In genomic region chr11:51646751-51647667, GRCm38 (mm10) we compare ENCODE assay signal across 8 mouse cellular contexts. TPM values are rescaled to one million over a fixed set of nuclear protein-coding genes. Genes with fewer than 3 reads are reported as not detected.
DNase-seq lines count a peak whose midpoint lies in the region; ATAC-seq lines count a peak whose summit lies in the region.

No protein-coding gene starts in this region.

- H3K27ac ChIP-seq in hindbrain, embryonic 13.5 days, result peak overlapping the region; percentile 23
- H3K27ac ChIP-seq in limb, embryonic 15.5 days, result peak overlapping the region; percentile 1; the same call in 1 of the 2 replicates
- H3K27ac ChIP-seq in stomach, embryonic 14.5 days (ENCODE audit: low read length), result peak overlapping the region; percentile 49; the same call in 1 of the 2 replicates

- peak overlapping the region; percentile 44 for H3K4me3 ChIP-seq in megakaryocyte, embryonic 14.5 days (replicated peaks)
- H3K4me3 ChIP-seq in hindbrain, embryonic 13.5 days, result no peak overlapping the region
- H3K4me3 ChIP-seq in limb, embryonic 15.5 days, result no peak overlapping the region
- no peak overlapping the region for H3K4me3 ChIP-seq in stomach, embryonic 14.5 days (ENCODE audit: low read depth, low read length)

- no peak for ATAC-seq in megakaryocyte, adult 5-6 weeks (ENCODE audit: poor library complexity, severe bottlenecking)
- ATAC-seq in hindbrain, embryonic 13.5 days (ENCODE audit: low FRiP score), result no peak
- no peak for ATAC-seq in limb, embryonic 15.5 days (ENCODE audit: insufficient number of reproducible peaks, low FRiP score, low TSS enrichment, low read depth)
- no peak for ATAC-seq in stomach, embryonic 14.5 days (ENCODE audit: insufficient number of reproducible peaks, insufficient read depth, low FRiP score, low read depth)

- H3K9me3 ChIP-seq in megakaryocyte, embryonic 14.5 days, result no peaks in the 10 kb centered on the region
- no peaks in the 10 kb centered on the region for H3K9me3 ChIP-seq in hindbrain, embryonic 13.5 days
- no peaks in the 10 kb centered on the region for H3K9me3 ChIP-seq in limb, embryonic 15.5 days
- H3K9me3 ChIP-seq in stomach, embryonic 14.5 days (ENCODE audit: control insufficient read depth, low read depth, low read length), result no peaks in the 10 kb centered on the region

- WGBS in hindbrain, embryonic 13.5 days, result 80% methylated on average over 15 of the region's 15 CpGs
- WGBS in limb, embryonic 15.5 days, result 57% methylated on average over 15 of the region's 15 CpGs
- 66% methylated on average over 15 of the region's 15 CpGs for WGBS in stomach, embryonic 14.5 days

- peaks cover 65% of the 10 kb centered on the region for H3K27me3 ChIP-seq in megakaryocyte, embryonic 14.5 days (replicated peaks)
- peaks cover 21% of the 10 kb centered on the region for H3K27me3 ChIP-seq in hindbrain, embryonic 13.5 days
- no peaks in the 10 kb centered on the region for H3K27me3 ChIP-seq in limb, embryonic 15.5 days
- no peaks in the 10 kb centered on the region for H3K27me3 ChIP-seq in stomach, embryonic 14.5 days (ENCODE audit: control insufficient read depth, insufficient read depth, low read length)

- H3K4me2 ChIP-seq in hindbrain, embryonic 13.5 days, result no peak overlapping the region
- no peak overlapping the region; the same call in 1 of the 2 replicates for H3K4me2 ChIP-seq in limb, embryonic 15.5 days
- no peak overlapping the region for H3K4me2 ChIP-seq in stomach, embryonic 14.5 days (replicated peaks; ENCODE audit: low read depth, low read length)

- peak; percentile 27 for DNase-seq in embryo, embryonic 10.5 days (ENCODE audit: low spot score)
- DNase-seq in ovary, postnatal 10 days (ENCODE audit: low spot score), result no peak
- DNase-seq in frontal cortex, postnatal 36 days (ENCODE audit: low spot score in 2 of 2), result no peak

- no peak overlapping the region for H3K9ac ChIP-seq in hindbrain, embryonic 13.5 days
- no peak overlapping the region for H3K9ac ChIP-seq in limb, embryonic 15.5 days
- no peak overlapping the region for H3K9ac ChIP-seq in stomach, embryonic 14.5 days (replicated peaks; ENCODE audit: low read depth, low read length)

- H3K36me3 ChIP-seq in megakaryocyte, embryonic 14.5 days (replicated peaks; ENCODE audit: low read length), result peaks cover 11% of the 10 kb centered on the region
- peaks cover 9% of the 10 kb centered on the region for H3K36me3 ChIP-seq in hindbrain, embryonic 13.5 days
- peaks cover 29% of the 10 kb centered on the region for H3K36me3 ChIP-seq in limb, embryonic 15.5 days
- no peaks in the 10 kb centered on the region; the same call in 1 of the 2 replicates for H3K36me3 ChIP-seq in stomach, embryonic 14.5 days (ENCODE audit: control insufficient read depth, insufficient read depth, low read length)

- H3K4me1 ChIP-seq in megakaryocyte, embryonic 14.5 days, result peaks cover 56% of the 10 kb centered on the region
- peaks cover 56% of the 10 kb centered on the region for H3K4me1 ChIP-seq in hindbrain, embryonic 13.5 days (replicated peaks)
- H3K4me1 ChIP-seq in limb, embryonic 15.5 days, result peaks cover 51% of the 10 kb centered on the region
- H3K4me1 ChIP-seq in stomach, embryonic 14.5 days (ENCODE audit: control insufficient read depth, insufficient read depth, low read length), result peaks cover 14% of the 10 kb centered on the region

RNA-seq across cellular contexts. Expression of gene N4bp3, which starts 3.6 kb away (rescaled TPM):
- polyA plus RNA-seq in megakaryocyte, embryonic 14.5 days (2012; ENCODE audit: insufficient read depth, low replicate concordance), result 2.5 and 6.0 TPM in 2 replicates
- 0.80 and 1.3 TPM in 2 replicates for total RNA-seq in megakaryocyte, adult 5-6 weeks (2015)
- 0.45 and 2.9 TPM in 2 replicates for total RNA-seq in megakaryocyte, adult 5-6 weeks (2017)
- polyA plus RNA-seq in hindbrain, embryonic 13.5 days (2015; fragmentation: Nextera tagmentation; extraction: Ambion mirVana), result 12.9 and 14.1 TPM in 2 replicates
- polyA plus RNA-seq in limb, embryonic 15.5 days (2015; fragmentation: Nextera tagmentation; extraction: Ambion mirVana), result 35.7 and 44.4 TPM in 2 replicates
- 12.7 and 13.4 TPM in 2 replicates for polyA plus RNA-seq in stomach, embryonic 14.5 days (2014; fragmentation: Nextera tagmentation; extraction: Ambion mirVana)

RNA-seq across cellular contexts. Expression of gene D930048N14Rik, which starts 3.7 kb away (rescaled TPM):
- polyA plus RNA-seq in megakaryocyte, embryonic 14.5 days (2012; ENCODE audit: insufficient read depth, low replicate concordance), result not detected in 2 replicates
- total RNA-seq in megakaryocyte, adult 5-6 weeks (2015), result 0.33 and 0.43 TPM in 2 replicates
- total RNA-seq in megakaryocyte, adult 5-6 weeks (2017), result 0.26 TPM in 1 of 2 replicates, not detected in the other
- polyA plus RNA-seq in hindbrain, embryonic 13.5 days (2015; fragmentation: Nextera tagmentation; extraction: Ambion mirVana), result 0.63 and 0.83 TPM in 2 replicates
- 4.2 and 4.9 TPM in 2 replicates for polyA plus RNA-seq in limb, embryonic 15.5 days (2015; fragmentation: Nextera tagmentation; extraction: Ambion mirVana)
- polyA plus RNA-seq in stomach, embryonic 14.5 days (2014; fragmentation: Nextera tagmentation; extraction: Ambion mirVana), result 5.2 and 6.3 TPM in 2 replicates

RNA-seq across cellular contexts. Expression of gene Rmnd5b, which starts 11.3 kb away (rescaled TPM):
- polyA plus RNA-seq in megakaryocyte, embryonic 14.5 days (2012; ENCODE audit: insufficient read depth, low replicate concordance), result 12.9 and 15.1 TPM in 2 replicates
- total RNA-seq in megakaryocyte, adult 5-6 weeks (2015), result 50.8 and 63.1 TPM in 2 replicates
- 19.2 and 35.5 TPM in 2 replicates for total RNA-seq in megakaryocyte, adult 5-6 weeks (2017)
- polyA plus RNA-seq in hindbrain, embryonic 13.5 days (2015; fragmentation: Nextera tagmentation; extraction: Ambion mirVana), result 74.8 and 77.7 TPM in 2 replicates
- 53.2 and 59.8 TPM in 2 replicates for polyA plus RNA-seq in limb, embryonic 15.5 days (2015; fragmentation: Nextera tagmentation; extraction: Ambion mirVana)
- 42.6 and 47.8 TPM in 2 replicates for polyA plus RNA-seq in stomach, embryonic 14.5 days (2014; fragmentation: Nextera tagmentation; extraction: Ambion mirVana)

RNA-seq across cellular contexts. Expression of gene Nhp2, which starts 27.5 kb away (rescaled TPM):
- 44.8 and 144 TPM in 2 replicates for polyA plus RNA-seq in megakaryocyte, embryonic 14.5 days (2012; ENCODE audit: insufficient read depth, low replicate concordance)
- 45.3 and 50.5 TPM in 2 replicates for total RNA-seq in megakaryocyte, adult 5-6 weeks (2015)
- total RNA-seq in megakaryocyte, adult 5-6 weeks (2017), result 38.1 and 52.6 TPM in 2 replicates
- 99.6 and 108 TPM in 2 replicates for polyA plus RNA-seq in hindbrain, embryonic 13.5 days (2015; fragmentation: Nextera tagmentation; extraction: Ambion mirVana)
- polyA plus RNA-seq in limb, embryonic 15.5 days (2015; fragmentation: Nextera tagmentation; extraction: Ambion mirVana), result 147 and 149 TPM in 2 replicates
- polyA plus RNA-seq in stomach, embryonic 14.5 days (2014; fragmentation: Nextera tagmentation; extraction: Ambion mirVana), result 159 and 174 TPM in 2 replicates

RNA-seq across cellular contexts. Expression of gene Hnrnpab, which starts 40.4 kb away (rescaled TPM):
- polyA plus RNA-seq in megakaryocyte, embryonic 14.5 days (2012; ENCODE audit: insufficient read depth, low replicate concordance), result 373 and 587 TPM in 2 replicates
- 319 and 341 TPM in 2 replicates for total RNA-seq in megakaryocyte, adult 5-6 weeks (2015)
- total RNA-seq in megakaryocyte, adult 5-6 weeks (2017), result 548 and 571 TPM in 2 replicates
- polyA plus RNA-seq in hindbrain, embryonic 13.5 days (2015; fragmentation: Nextera tagmentation; extraction: Ambion mirVana), result 400 and 427 TPM in 2 replicates
- 267 and 339 TPM in 2 replicates for polyA plus RNA-seq in limb, embryonic 15.5 days (2015; fragmentation: Nextera tagmentation; extraction: Ambion mirVana)
- 474 and 532 TPM in 2 replicates for polyA plus RNA-seq in stomach, embryonic 14.5 days (2014; fragmentation: Nextera tagmentation; extraction: Ambion mirVana)
